Mouse (Mus musculus): ENCODE measurements around the gene Defb25.

DNA sequence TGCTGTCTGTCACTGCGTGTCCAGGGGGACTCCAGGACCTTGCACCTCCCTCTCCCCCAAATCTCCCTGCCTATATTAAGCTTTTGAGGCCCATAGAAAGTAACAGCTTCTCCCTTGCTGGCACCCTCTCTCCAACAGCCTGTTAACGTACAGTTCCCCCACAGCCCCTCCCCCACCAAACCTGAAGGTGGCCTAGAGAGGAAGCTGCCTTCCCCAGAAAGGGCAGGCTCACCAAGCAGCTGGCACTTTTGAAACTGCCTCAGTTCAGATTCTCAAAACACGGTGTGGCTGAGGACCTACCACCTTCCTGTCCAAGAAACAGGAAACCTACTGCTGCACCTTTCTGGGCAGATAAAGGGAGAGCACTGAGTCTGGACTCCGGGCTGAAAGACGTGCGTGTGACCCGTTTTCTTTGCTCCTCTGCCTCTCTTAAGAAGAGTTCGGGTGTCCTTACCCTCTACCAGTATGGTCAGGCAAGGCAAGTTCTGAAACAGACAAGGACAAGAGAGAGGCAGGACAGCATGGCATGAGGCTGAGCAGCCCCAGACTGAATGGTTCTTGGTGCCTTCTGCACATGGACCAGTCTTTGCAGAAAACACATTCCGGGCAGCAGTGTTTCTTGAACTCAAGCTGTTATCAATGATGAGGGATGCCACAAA is 48.3 kb upstream of the Defb25 start:
- TF ChIP-seq POLR2A (IDR thresholded peaks at IDR 0.05; ENCODE audit: borderline replicate concordance, extremely low read depth, insufficient read depth, insufficient read length, poor library complexity, severe bottlenecking): no peak
- no peak for TF ChIP-seq CTCF (IDR thresholded peaks at IDR 0.05; ENCODE audit: borderline replicate concordance, extremely low read depth, insufficient read depth, insufficient read length)

All from brain, embryonic 14.5 days (tissue).